Mouse (Mus musculus) liver, embryonic 13.5 days (tissue): ENCODE data around the gene Timp4. TPM values are rescaled to one million over a fixed set of nuclear protein-coding genes. Genes with fewer than 3 reads are reported as not detected.

Experiments
- ATAC-seq: fragments of 200-750 bp; cut with Nextera tagmentation; 2 replicates; pipeline ENCODE4 v1.8.0; 2017; ENCODE audit warnings: low read depth, mild to moderate bottlenecking, moderate number of reproducible peaks, moderate library complexity
- DNase-seq: peaks from one replicate; pipeline ENCODE4 v3.0.0; 2022
- H3K27ac ChIP-seq: fragments of 300-500 bp; sonication (generic); 2 replicates; pipeline ENCODE4 v1.5.1; 2015; ENCODE audit warnings: moderate library complexity, mild to moderate bottlenecking, inconsistent platforms
- H3K27me3 ChIP-seq: fragments of 300-500 bp; sonication (generic); 2 replicates; pipeline ENCODE4 v1.6.1; 2015; ENCODE audit warnings: mild to moderate bottlenecking, inconsistent platforms
- H3K36me3 ChIP-seq: fragments of 300-500 bp; sonication (generic); 2 replicates; pipeline ENCODE4 v1.6.1; 2015; ENCODE audit warnings: mild to moderate bottlenecking, inconsistent platforms
- H3K4me1 ChIP-seq: fragments of 300-500 bp; sonication (generic); replicated peaks from 2 replicates; pipeline ENCODE4 v1.6.1; 2015; ENCODE audit warnings: inconsistent platforms
- H3K4me2 ChIP-seq: fragments of 300-500 bp; sonication (generic); 2 replicates; pipeline ENCODE4 v1.6.1; 2015; ENCODE audit warnings: inconsistent platforms, mild to moderate bottlenecking, moderate library complexity
- H3K4me3 ChIP-seq: fragments of 300-500 bp; sonication (generic); replicated peaks from 2 replicates; pipeline ENCODE4 v1.5.1; 2015; ENCODE audit warnings: mild to moderate bottlenecking, inconsistent platforms
- H3K9ac ChIP-seq: fragments of 300-500 bp; sonication (generic); 2 replicates; pipeline ENCODE4 v1.6.1; 2015; ENCODE audit warnings: mild to moderate bottlenecking, inconsistent platforms
- H3K9me3 ChIP-seq: fragments of 300-500 bp; sonication (generic); replicated peaks from 2 replicates; pipeline ENCODE4 v1.6.1; 2016; ENCODE audit warnings: inconsistent platforms
- WGBS: fragments of 180-500 bp; shearing (Covaris S2); methylation state at CpG from one replicate; pipeline ENCODE4 v1.1.7; 2015; ENCODE audit not compliant: insufficient replicate concordance; 5-methylcytosine and 5-hydroxymethylcytosine counted together
- polyA plus RNA-seq: library from polyadenylated mRNA; unstranded; fragments of >200 nt; fragmentation: Nextera tagmentation; extraction: Ambion mirVana; gene quantifications from 2 replicates; pipeline ENCODE4 v1.2.1, GENCODE M21; 2015

The Timp4 gene
- polyA plus RNA-seq, 1 experiment from 2014 or later: 0.03 TPM

- WGBS: 65% methylated on average over 9 of the region's 9 CpGs
- no peaks in the 10 kb centered on the region for H3K36me3 ChIP-seq
- no peaks in the 10 kb centered on the region for H3K27me3 ChIP-seq
- H3K27ac ChIP-seq: no peak overlapping the region
- no peak for ATAC-seq
- no peak overlapping the region for H3K9ac ChIP-seq
- H3K4me3 ChIP-seq: no peak overlapping the region
- no peak for DNase-seq
- H3K9me3 ChIP-seq: no peaks in the 10 kb centered on the region
- no peaks in the 10 kb centered on the region for H3K4me1 ChIP-seq
- no peak overlapping the region for H3K4me2 ChIP-seq
Measured at GRCm38 (mm10) chr6:115274705-115275104, 22.7 kb upstream of the Timp4 start.

- no peak for ATAC-seq
- Histone ChIP-seq H3K27me3 (no peaks in the 10 kb centered on the region), H3K4me3 (no peak overlapping the region), H3K27ac (no peak overlapping the region), H3K36me3 (no peaks in the 10 kb centered on the region), H3K9me3 (no peaks in the 10 kb centered on the region), H3K4me1 (no peaks in the 10 kb centered on the region), H3K4me2 (no peak overlapping the region), H3K9ac (no peak overlapping the region)
- 69% methylated on average over 10 of the region's 10 CpGs for WGBS
- DNase-seq: no peak
Measured at GRCm38 (mm10) chr6:115273346-115273745, 21.3 kb upstream of the Timp4 start.

GRCm38 (mm10) chr6:115271866-115272271 is 19.9 kb upstream of the Timp4 start:
- Histone ChIP-seq H3K27ac (no peak overlapping the region), H3K4me3 (no peak overlapping the region), H3K27me3 (no peaks in the 10 kb centered on the region), H3K9me3 (no peaks in the 10 kb centered on the region), H3K9ac (no peak overlapping the region), H3K4me2 (no peak overlapping the region), H3K4me1 (no peaks in the 10 kb centered on the region), H3K36me3 (no peaks in the 10 kb centered on the region)
- no peak for DNase-seq
- ATAC-seq: no peak
- 33% methylated on average over 4 of the region's 4 CpGs for WGBS

- DNase-seq: no peak
- no peaks in the 10 kb centered on the region for H3K4me1 ChIP-seq
- no peak overlapping the region for H3K4me2 ChIP-seq
- H3K27ac ChIP-seq: no peak overlapping the region
- no peak overlapping the region for H3K9ac ChIP-seq
- H3K4me3 ChIP-seq: no peak overlapping the region
- no peaks in the 10 kb centered on the region for H3K27me3 ChIP-seq
- WGBS: 48% methylated on average over 3 of the region's 3 CpGs
- H3K36me3 ChIP-seq: no peaks in the 10 kb centered on the region
- no peak for ATAC-seq
- no peaks in the 10 kb centered on the region for H3K9me3 ChIP-seq
Measured at GRCm38 (mm10) chr6:115271326-115271725, 19.3 kb upstream of the Timp4 start.

- ATAC-seq: no peak
- H3K9me3 ChIP-seq: no peaks in the 10 kb centered on the region
- WGBS: 14% methylated on average over 2 of the region's 2 CpGs
Measured at GRCm38 (mm10) chr6:115270085-115270484, 18.1 kb upstream of the Timp4 start.

GRCm38 (mm10) chr6:115269561-115269960 is 17.6 kb upstream of the Timp4 start:
- no peak for ATAC-seq
- H3K4me2 ChIP-seq: no peak overlapping the region
- DNase-seq: no peak
- 40% methylated on average over 5 of the region's 5 CpGs for WGBS
- no peaks in the 10 kb centered on the region for H3K36me3 ChIP-seq
- no peak overlapping the region for H3K27ac ChIP-seq
- no peak overlapping the region for H3K9ac ChIP-seq
- H3K4me3 ChIP-seq: no peak overlapping the region
- H3K4me1 ChIP-seq: no peaks in the 10 kb centered on the region
- H3K9me3 ChIP-seq: no peaks in the 10 kb centered on the region
- H3K27me3 ChIP-seq: no peaks in the 10 kb centered on the region

More at GRCm38 (mm10) chr6:115270085-115270484, 18.1 kb upstream of the Timp4 start:
- Histone ChIP-seq H3K36me3 (no peaks in the 10 kb centered on the region), H3K4me1 (no peaks in the 10 kb centered on the region), H3K9ac (no peak overlapping the region), H3K4me2 (no peak overlapping the region), H3K4me3 (no peak overlapping the region), H3K27me3 (no peaks in the 10 kb centered on the region), H3K27ac (no peak overlapping the region)
- DNase-seq: no peak

GRCm38 (mm10) chr6:115268551-115269385 is 16.8 kb upstream of the Timp4 start:
- Histone ChIP-seq H3K9ac (no peak overlapping the region), H3K27ac (no peak overlapping the region), H3K9me3 (no peaks in the 10 kb centered on the region), H3K4me3 (no peak overlapping the region), H3K36me3 (no peaks in the 10 kb centered on the region), H3K4me1 (no peaks in the 10 kb centered on the region), H3K4me2 (no peak overlapping the region), H3K27me3 (no peaks in the 10 kb centered on the region)
- WGBS: 69% methylated on average over 10 of the region's 10 CpGs
- DNase-seq (no peak), ATAC-seq (no peak)

GRCm38 (mm10) chr6:115267916-115268315 is 15.9 kb upstream of the Timp4 start:
- DNase-seq (peak; percentile 3), ATAC-seq (no peak)
- WGBS: 50% methylated on average over 2 of the region's 2 CpGs
- no peaks in the 10 kb centered on the region for H3K36me3 ChIP-seq
- H3K4me2 ChIP-seq: no peak overlapping the region
- no peaks in the 10 kb centered on the region for H3K4me1 ChIP-seq
- H3K27me3 ChIP-seq: no peaks in the 10 kb centered on the region
- no peak overlapping the region for H3K27ac ChIP-seq
- H3K9me3 ChIP-seq: no peaks in the 10 kb centered on the region
- H3K9ac ChIP-seq: no peak overlapping the region
- H3K4me3 ChIP-seq: no peak overlapping the region

GRCm38 (mm10) chr6:115266791-115267190 is 14.8 kb upstream of the Timp4 start:
- Histone ChIP-seq H3K27me3 (no peaks in the 10 kb centered on the region), H3K4me1 (no peaks in the 10 kb centered on the region), H3K9ac (no peak overlapping the region), H3K36me3 (no peaks in the 10 kb centered on the region), H3K27ac (no peak overlapping the region), H3K9me3 (no peaks in the 10 kb centered on the region), H3K4me3 (no peak overlapping the region), H3K4me2 (no peak overlapping the region)
- 63% methylated on average over 5 of the region's 5 CpGs for WGBS
- ATAC-seq (no peak), DNase-seq (no peak)

GRCm38 (mm10) chr6:115260507-115260906 is 8.5 kb upstream of the Timp4 start:
- no peaks in the 10 kb centered on the region for H3K4me1 ChIP-seq
- H3K4me2 ChIP-seq: no peak overlapping the region
- no peaks in the 10 kb centered on the region for H3K27me3 ChIP-seq
- no peak overlapping the region for H3K27ac ChIP-seq
- ATAC-seq: no peak
- no peak for DNase-seq
- 69% methylated on average over 3 of the region's 3 CpGs for WGBS
- H3K4me3 ChIP-seq: no peak overlapping the region
- H3K9me3 ChIP-seq: no peaks in the 10 kb centered on the region
- H3K9ac ChIP-seq: no peak overlapping the region
- H3K36me3 ChIP-seq: no peaks in the 10 kb centered on the region

- DNase-seq (no peak), ATAC-seq (no peak)
- Histone ChIP-seq H3K27me3 (no peaks in the 10 kb centered on the region), H3K9me3 (no peaks in the 10 kb centered on the region), H3K4me2 (no peak overlapping the region), H3K4me1 (peaks cover 5% of the 10 kb centered on the region; the same call in 1 of the 2 replicates), H3K4me3 (no peak overlapping the region), H3K9ac (no peak overlapping the region), H3K27ac (no peak overlapping the region), H3K36me3 (no peaks in the 10 kb centered on the region)
- WGBS: 57% methylated on average over 3 of the region's 3 CpGs
Measured at GRCm38 (mm10) chr6:115255171-115255570, 3.2 kb upstream of the Timp4 start.

- H3K9me3 ChIP-seq: no peaks in the 10 kb centered on the region
- no peaks in the 10 kb centered on the region for H3K36me3 ChIP-seq
- H3K4me2 ChIP-seq: peak overlapping the region; percentile 46
- H3K27me3 ChIP-seq: no peaks in the 10 kb centered on the region
- no peak overlapping the region for H3K4me3 ChIP-seq
- no peak overlapping the region for H3K9ac ChIP-seq
- DNase-seq: no peak
- ATAC-seq: 0 out of 2 replicates have a peak, but pooled peaks have one; percentile 12
- 13% methylated on average over 13 of the region's 13 CpGs for WGBS
- no peak overlapping the region for H3K27ac ChIP-seq
- H3K4me1 ChIP-seq: peaks cover 5% of the 10 kb centered on the region; the same call in 1 of the 2 replicates
Measured at GRCm38 (mm10) chr6:115251531-115251985, 447 bp downstream of the Timp4 start.
